Mouse (Mus musculus): ENCODE results near the gene Gm43517.
A peak's percentile ranks its signal among the peaks of the same experiment; 100 is the strongest.

The Gm43517 gene

DNA sequence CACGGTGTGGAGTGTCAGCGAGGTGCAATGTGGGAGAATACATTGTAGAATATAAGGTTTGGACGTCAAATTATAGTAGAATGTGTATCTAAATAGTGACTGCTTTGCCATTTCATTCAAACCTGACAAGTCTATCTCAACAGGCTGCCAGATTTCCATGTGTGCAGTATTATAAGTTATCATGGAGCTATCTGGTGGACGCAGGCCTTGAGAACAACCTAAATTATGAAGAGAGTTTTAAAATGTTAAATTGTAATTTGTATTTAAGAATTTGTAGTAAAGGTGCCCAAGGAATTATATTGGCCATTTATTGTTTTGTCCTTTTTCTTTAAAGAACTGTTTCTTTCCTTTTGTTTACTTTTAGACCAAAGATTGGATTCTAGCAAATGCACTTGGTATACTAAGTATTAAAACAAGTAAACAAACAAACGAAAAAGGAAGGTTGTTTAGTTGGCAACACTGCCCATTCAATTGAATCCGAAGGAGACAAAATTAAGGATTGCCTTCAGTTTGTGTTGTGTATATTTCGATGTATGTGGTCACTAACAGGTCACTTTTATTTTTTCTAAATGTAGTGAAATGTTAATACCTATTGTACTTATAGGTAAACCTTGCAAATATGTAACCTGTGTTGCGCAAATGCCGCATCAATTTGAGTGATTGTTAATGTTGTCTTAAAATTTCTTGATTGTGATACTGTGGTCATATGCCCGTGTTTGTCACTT, 1.3 kb downstream of the Gm43517 start:
- no peak for DNase-seq

DNA sequence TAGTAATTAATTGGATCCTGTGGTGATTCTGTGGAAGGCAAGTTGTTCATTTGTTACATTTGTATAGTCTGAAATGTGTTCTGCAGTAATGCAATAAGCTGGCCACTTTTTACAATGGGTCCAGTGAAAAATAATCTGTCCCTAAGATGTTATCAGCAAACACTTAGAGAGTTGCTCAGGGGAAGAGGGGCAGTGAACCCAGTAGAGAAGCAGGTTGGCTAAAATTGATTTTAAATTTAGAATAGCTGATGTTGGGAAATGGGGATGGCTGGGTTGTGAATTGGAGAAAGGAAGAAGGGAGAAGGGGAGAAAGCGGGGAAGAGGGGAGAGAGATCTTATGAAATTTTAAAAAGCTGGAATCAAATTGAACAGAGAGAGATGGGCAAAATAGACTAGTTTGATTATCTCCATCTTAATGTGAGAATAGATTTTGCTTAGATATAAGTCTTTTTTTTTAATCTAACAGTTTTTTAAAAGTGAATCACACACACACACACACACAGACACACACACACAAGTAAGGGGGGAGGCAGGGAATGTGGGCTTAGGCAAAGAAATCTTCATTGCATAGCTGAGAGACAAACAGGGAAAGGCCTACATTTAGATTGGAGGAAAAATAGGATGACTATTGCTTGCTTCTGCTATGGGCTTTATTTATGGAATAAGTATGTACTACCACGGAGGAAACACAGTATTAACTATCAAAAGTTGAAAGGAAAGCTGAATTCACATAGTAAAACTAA, 3.1 kb downstream of the Gm43517 start:
- DNase-seq = no peak

DNA sequence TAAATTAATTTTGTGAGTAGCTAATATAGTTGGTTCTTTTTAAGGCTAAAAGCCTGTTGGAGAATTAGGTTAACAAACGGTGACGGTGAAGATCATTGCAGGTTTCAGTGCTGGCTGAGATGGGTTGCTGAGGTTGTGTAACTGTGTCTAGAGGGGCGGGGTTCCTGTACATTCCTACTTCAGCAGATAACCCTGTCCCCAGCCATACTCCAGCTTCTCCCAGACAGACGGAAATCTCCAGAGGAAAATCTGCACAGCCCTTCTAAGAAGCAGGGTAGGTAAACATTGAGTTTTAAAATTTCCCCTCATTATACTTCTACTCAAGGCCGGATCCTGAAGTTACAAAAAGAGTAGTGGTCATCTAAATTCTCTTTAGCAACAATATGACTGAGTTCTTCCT, 4.7 kb downstream of the Gm43517 start:
- DNase-seq = no peak

DNA sequence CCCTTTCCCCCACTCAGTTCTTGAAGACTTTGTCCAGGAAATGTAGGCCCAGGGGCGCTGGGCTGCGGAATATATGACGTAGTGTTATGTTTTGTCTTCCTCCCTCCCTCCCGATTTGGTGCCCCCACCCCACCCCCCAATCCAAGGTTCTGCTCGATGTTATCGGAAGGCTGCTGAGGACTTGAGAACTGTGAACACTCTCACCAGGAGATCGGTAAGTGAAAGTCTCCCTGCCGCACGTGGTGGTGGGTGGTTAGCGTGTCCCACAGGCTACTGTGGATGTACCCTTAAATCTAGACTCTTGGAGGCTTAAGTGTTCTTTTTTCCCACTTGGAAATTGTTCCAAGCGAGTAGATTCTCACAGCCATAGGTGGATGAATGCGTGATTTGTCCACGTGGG, 5.3 kb downstream of the Gm43517 start:
- no peak for DNase-seq

DNA sequence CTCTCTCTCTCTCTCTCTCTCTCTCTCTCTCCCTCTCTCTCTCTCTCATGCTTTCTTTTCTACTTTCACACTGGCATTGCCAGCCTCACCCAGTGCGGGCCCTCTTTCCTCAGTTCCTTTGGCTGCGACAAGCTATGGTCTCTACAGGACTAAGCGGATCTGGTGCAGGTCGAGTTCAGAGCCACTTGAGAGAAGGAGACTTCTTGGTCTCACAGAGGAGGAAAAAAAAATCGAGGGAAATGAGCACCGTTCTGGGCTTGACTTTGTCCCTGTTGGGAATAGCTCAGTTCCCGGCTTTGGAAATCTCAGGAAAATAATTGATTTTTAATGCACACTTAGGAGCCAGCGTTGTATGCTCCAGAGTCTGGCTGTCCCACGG, 5.9 kb downstream of the Gm43517 start:
- DNase-seq = no peak

DNA sequence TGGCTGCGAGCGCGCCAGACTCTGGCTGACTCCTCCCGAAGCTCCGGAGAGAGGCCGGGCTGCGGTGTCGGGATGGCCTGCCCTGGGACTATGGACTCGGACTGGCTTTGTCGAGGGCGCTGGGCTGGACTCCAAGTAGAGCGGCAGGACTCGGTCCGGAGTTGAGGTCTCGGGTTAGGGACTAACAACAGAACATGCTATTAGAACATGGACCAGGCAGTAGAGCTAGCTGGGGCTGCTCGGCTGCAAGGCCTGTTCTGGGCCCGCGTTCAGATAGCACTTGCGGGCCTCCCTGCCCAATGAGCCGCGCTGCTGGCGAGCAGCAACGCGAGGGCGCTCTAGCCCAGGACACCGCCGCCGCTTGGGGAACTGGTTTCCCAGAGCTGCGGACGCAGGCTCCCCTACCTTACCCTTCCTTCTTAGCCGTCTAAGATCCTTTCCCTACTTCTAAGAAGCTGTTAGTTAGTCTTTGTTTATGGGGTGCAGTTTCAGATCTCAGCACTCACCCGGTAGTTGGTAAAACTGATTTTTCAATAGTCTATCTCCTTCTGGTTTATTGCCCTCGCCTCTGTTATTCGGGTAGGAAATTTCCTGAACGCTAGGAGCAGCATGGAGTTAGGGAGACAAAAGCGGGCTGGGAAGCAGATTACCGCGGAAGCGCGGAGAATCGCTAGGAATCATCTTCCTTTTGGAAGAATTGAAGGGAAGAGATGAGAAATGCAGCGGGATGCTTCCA, 6.5 kb downstream of the Gm43517 start:
- DNase-seq = peak; percentile 50

DNA sequence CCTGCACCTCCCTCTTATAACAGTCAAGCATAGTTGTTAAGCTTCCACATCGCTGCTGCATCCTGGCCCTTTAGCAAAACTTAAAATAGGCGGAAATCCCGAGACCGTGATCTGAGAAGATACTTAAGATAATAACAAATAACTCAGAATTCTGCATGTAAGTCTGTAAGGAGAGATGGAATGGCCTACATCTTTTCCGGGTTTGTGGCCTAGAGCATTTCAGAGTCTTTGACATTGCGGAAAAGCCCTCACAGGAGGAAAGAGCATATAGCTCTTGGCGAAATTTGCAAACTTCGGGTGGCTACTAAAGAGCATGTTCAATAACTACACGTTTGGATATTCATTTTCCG, 7.0 kb downstream of the Gm43517 start:
- no peak for DNase-seq

DNA sequence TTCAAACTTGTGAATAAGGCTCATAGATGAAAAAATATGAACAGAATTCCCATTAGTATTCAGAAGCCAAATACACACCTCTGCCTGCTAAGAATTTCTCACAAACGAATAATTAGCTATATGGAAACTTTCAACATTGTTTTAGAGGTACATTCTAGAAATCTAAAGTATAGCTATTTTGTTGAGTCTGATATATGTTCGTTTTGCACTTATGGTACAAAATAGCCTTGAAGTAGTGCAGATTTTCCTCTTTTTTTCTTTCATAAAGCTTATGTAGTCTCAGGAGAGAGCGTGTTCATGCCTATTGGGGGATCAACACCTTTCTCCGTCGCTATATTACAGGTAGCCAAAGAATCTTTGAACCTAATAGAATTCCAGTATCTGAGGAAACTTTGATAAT, 7.9 kb downstream of the Gm43517 start:
- DNase-seq = no peak

DNA sequence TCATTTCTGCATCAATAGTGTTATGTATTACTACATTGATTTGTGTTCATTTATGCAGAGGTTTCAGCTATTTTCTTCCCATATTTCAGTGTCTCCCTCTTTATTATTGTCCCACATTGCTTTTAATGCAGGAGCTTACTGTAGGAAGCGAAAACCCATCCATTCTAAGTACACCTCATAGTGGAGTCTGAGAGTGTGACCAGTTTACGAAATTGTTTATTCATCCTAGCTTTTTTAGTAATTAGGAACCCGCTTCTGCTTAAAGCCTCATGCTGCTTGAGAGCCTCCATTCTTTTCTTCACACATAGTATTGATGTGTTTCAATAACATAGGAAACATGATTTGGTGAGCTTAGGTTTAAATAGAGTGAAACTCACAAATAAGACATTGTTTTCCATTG, 8.7 kb downstream of the Gm43517 start:
- no peak for DNase-seq

DNA sequence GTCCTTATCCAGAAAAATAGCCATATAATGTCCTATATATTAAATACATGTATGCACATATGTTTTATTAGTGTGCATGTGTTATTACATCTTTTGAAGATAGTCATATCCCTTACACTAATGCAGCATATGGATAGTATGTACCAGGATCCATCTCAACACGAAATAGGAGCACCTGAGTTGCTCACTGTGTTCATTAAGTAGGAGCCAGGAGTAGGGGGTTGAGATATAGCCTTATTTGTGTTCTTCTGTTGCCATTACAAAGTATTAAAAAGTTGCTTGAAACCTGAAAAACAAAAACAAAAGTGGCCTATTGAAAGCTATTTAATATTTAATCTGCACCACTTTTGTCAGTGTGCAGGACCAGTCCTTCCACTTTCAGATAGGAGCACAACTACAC, 9.2 kb downstream of the Gm43517 start:
- DNase-seq = no peak

DNA sequence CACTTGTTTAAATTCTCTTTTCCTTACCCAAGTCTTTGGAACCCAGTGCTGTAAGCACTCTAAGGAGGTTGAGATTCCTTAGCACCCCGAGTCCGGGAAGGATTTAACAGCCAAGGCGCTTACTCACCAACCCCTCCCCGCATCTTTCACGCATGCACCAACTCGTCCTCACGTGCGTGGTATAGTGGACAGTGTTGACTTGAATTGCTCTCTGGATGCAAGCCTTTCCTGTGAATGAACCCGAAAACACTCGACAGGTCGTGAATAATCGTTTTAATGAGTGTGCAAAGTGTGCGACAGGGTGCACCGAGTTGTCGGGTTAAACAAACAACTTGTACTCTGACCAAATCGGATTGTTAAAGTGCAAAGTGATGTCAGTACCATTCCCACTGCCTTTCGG, 9.9 kb downstream of the Gm43517 start:
- no peak for DNase-seq

DNA sequence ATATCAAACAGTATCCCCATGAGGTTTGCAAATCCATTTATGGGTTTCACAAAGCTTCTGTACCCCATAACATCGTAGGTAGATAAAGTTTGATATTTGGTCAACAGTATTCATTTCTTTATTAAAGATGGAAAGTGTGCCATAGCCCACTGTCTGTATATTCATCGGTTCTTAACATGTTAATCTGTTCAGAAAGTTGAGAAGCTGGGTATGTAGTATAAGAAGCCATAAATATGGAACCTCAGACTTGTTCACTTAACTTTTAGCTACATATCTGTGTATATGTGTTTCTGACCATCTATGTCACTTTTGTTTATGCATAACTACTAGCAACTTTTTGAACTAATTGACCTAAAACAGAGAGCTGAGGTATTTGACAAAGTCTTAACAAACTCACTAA, 11.0 kb downstream of the Gm43517 start:
- DNase-seq = no peak

DNA sequence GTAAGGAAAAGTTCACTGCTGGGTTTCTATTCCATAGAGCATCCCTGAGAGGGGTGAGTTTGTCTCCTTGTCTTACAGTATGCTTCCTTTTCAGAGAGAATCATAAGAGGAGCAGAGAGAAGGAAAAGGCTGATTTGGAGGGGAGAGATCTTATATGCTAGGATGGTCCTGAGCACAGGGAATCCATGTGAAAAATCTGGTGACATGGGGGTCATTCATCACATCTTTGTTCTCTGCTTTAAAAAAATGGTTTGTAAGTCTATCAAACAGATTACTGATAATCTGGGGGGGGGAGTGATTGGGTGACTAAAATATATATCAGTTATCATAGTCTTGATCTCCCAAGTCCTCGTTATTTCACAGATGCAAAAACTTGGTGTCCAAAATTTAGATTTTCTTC, 11.8 kb downstream of the Gm43517 start:
- no peak for DNase-seq

DNA sequence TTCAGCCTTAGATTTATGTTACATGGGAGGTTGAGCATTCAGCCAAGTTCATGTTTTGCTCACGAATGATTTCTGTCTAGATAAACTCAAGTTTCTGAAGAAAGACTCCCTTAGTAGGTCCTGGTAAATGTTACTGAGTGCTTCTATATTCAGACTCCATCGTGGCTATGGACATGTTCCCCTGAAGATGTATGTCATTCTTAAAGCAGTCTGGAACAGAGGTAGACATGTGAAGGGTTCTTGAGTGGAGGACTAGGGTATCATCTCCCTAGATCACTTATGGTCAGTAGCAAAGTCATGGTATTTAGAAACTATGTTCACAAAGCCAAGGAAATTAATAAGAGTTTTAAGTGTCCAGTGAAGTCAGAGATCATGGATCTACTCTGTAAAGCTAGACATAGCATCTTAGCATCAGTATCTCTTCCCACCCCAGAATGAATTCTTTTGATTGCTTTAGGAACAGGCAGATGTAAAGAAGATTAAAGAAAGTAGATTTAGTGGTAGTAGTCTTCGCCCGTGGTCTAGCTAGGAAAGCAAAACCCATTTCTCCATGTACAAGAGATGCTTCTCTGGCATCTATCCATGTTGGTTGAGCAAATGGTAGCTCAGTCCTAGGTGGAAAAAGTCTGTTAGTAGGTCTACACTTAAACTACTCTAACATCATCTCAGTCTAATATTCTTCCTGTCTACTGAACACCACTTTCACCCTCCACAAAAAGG, 12.6 kb downstream of the Gm43517 start:
- DNase-seq = no peak

DNA sequence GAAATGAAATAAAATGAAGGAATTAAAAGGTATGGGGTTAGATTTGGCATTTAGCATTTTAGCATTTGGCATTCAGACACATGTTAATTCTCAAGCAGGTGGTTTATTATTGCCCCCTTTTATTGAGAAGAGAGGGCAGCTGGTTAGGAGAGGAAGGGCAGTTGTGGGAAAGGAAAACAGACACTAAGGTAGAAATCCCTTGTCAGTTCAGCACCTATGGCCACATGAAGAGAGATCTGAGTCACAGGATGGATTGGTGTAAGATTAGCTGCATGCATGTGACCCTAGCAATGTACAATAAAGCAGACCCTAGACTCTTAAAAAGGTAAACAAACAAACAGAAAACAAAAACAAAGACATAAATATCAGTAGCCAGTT, 13.2 kb downstream of the Gm43517 start:
- no peak for DNase-seq

DNA sequence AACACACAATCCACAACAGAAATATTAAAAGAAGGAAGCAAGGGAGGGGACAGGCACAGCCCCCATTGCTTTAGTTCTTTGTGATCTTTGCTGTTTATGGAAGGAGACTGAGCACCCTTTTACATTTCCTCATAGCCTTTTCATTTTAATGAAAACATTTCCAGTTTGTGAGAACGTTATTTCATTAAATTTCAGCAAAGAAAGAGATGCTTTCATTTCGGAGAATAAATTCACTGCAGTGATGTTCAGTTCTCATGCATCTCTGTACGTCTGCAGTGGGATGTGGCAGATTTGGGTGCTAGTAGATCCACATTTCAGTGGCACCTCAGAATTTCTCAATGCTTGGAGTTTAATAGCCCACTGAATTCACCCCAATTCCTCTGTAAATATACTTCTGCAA, 13.7 kb downstream of the Gm43517 start:
- DNase-seq = no peak

DNA sequence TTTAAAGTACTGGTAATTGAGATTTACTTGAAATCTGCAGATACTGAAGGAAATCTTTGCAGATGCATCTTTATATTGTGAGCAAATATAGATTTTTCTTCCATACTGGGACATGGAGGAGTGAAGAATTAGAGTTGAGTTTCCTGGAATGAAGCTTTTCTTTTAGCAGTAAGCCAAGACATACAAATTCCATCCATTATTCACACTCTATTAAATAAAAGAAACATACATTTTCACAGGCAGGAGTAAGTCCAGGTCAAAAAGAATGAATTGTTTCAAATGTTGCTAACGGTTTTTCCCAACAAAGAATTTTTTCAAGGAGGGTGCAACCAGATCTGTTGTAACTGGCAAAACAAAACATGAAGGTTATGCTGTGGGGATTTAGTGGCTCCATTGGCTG, 14.6 kb downstream of the Gm43517 start:
- DNase-seq = no peak

DNA sequence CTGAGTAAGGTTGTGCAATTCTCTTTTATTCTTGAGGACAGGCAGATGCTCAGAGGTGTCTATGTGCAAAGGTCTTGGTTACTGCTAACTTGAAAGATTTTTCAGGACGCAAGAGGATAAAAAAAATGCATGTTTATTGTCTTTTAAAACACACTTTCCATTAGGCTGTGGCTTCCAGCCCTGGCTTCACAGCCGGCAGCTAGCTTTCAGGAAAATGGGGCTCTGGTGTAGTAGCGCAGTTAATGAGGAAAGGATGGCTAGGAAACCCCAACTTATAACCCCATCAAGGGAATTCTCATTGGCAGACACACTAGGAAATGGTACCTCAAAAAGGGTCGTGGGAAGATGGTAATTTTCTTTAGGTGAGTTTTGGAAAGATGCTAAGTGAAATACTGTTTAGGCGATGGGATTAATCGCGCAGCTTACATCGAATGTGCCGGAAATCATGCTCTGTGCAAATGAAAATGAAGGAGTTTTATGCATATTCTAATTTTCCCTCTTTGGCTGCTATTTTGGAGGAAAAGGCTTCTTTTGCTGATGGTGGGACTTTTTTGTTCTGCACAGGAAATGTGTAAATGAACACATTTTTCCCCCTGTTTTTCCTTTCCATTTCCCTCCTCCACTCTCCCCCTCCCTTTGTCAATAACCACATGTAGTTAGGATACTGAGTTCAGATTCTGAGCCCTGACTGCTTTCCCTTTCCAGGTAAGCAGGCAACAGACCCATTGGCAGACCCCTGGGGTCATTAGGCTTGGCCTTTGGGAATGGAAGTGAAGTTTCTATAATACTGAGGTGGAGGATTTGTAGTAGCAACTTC, 15.3 kb downstream of the Gm43517 start:
- DNase-seq = no peak

DNA sequence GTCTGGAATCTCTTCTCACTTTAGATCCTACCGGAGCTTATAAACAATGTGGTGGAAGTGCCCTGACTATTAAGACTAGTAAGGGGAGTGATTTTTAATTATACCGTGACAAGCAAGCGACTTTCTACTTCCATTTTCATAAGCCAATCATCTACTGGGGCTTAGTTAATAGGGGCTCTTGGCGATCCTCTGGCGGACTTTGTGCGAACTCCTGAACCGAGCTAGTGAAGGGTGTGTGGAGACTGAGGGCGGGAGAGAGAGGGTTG, 15.8 kb downstream of the Gm43517 start:
- DNase-seq = no peak

DNA sequence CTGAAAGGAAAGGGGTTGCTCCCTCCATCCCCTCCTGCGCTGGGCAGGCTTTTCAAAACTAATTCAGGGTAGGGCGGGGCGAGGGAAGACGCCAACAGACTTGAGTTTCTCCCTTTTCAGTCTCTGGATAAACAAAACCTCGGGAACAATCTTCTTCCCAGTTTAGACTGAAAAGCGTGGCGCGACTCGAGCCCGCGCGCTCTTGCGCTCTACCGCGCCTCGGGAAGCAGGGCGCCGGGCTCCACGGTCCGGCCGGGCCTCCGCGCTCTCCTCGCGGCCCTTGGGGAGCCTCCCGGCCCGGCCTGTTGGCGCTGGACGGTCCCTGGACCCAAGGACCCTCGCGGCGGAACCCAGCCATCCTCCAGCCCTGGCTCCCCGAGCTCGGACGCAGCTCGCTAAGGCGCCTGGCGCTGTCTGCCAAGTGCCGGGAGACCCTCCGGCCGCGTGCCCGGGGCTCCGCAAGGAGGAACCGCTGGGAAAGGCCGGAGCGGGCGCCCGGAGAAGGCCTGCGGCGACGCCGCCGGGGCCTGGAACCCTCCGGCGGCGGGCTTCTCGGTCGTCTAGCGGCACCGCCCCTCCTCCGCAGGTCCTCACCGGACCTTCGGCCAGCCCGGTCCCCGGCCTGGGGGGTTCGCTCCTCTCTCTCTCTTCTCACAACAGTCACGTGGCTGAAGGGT, 16.3 kb downstream of the Gm43517 start:
- DNase-seq = no peak

DNA sequence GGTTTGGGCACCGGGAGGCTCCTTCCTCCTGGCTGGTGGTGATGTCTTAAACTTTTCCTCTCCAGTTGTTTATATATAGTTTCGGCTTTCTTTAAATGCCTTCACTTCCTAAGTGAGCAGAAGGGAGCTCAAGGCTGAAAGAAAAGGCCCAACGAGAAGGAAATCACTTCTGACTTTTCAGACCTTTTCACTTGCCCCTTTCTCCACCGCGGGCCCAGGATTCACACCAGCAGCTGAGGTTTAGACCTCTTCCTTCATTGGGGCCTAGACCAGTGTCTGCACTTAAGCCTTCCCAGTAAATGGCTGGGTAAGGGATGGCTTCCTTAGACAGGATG, 16.8 kb downstream of the Gm43517 start:
- DNase-seq = no peak

DNA sequence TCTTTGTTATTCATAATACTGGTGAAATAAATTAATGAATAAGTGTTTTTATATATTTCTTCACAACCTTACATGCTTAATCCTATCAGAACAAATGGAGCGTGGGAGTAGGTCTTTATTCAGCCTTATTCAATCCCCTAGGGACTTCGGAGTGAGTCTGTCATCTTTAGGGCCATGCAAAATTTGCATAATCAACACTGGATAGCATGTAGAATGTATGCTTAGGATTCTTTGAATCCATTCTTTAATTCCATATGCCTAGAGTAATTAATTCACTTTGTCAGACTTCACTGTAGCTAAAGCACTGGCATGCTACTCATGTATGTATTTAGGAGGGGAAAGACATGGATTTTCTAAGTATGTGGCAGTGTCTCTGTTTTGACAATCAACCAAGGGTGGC, 24.9 kb downstream of the Gm43517 start:
- no peak for DNase-seq

DNA sequence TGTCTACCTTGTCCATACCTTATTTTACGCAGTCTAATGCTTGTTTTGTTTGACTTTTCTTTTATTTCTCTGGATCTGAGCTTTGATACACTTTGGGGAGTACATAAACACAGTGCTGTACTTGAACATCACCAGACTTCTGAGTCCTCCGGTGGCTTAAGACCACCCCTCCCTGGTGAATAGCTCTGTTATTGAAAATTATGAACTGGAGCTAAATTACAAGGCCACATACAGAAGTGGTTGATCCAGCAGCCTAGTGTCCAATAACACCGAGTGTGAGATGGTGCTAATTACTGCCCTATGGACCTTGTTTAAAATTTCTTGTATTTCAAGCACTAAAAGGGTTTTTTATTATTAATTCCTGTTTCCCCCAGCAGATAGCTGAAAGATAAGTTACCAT, 33.0 kb downstream of the Gm43517 start:
- no peak for DNase-seq
